Mouse (Mus musculus) T-helper 2 cell (primary cell): Measurements from ENCODE around the gene Slc17a4.

Experiments
- in situ Hi-C: fragments of 300-600 bp; cut with MboI, MseI; formaldehyde crosslinking; loops from one replicate; pipeline ENCODE4 v1.15.1; 2025; ENCODE audit warnings: high pct_unique_total_duplicates

Gene Slc17a4

GRCm38 (mm10) chr13:23892592-23893268, 22.1 kb downstream of the Slc17a4 start:
- in situ Hi-C loops = no loop called here

GRCm38 (mm10) chr13:23889011-23889605, 25.7 kb downstream of the Slc17a4 start:
- in situ Hi-C loops = loop anchor here (5.0 kb wide), 1 partner anchor 83 kb away; no protein-coding TSS in a partner anchor

GRCm38 (mm10) chr13:23887026-23887725, 27.6 kb downstream of the Slc17a4 start:
- in situ Hi-C loops = loop anchor here (5.0 kb wide), 1 partner anchor 85 kb away; no protein-coding TSS in a partner anchor

- in situ Hi-C loops = loop anchor here (5.0 kb wide), 1 partner anchor 87 kb away; no protein-coding TSS in a partner anchor
Measured at GRCm38 (mm10) chr13:23885540-23885939, 29.3 kb downstream of the Slc17a4 start.

- in situ Hi-C loops = no loop called here
Measured at GRCm38 (mm10) chr13:23879636-23880035, 35.2 kb downstream of the Slc17a4 start.

- in situ Hi-C loops = no loop called here
Measured at GRCm38 (mm10) chr13:23879106-23879505, 35.7 kb downstream of the Slc17a4 start.

GRCm38 (mm10) chr13:23873141-23873540, 41.7 kb downstream of the Slc17a4 start:
- in situ Hi-C loops = no loop called here

GRCm38 (mm10) chr13:23869996-23870395, 44.8 kb downstream of the Slc17a4 start:
- in situ Hi-C loops = no loop called here

- in situ Hi-C loops = no loop called here
Measured at GRCm38 (mm10) chr13:23868790-23869533, 45.8 kb downstream of the Slc17a4 start.

- in situ Hi-C loops = no loop called here
Measured at GRCm38 (mm10) chr13:23867405-23867804, 47.4 kb downstream of the Slc17a4 start, which contains the start of gene Slc17a1. Slc17a1 (plus strand) TSS chr13:23867750.

- in situ Hi-C loops = no loop called here
Measured at GRCm38 (mm10) chr13:23867000-23867399, 47.8 kb downstream of the Slc17a4 start.

- in situ Hi-C loops = no loop called here
Measured at GRCm38 (mm10) chr13:23866086-23866710, 48.6 kb downstream of the Slc17a4 start.

GRCm38 (mm10) chr13:23864711-23865110, 50.1 kb downstream of the Slc17a4 start:
- in situ Hi-C loops = no loop called here

- in situ Hi-C loops = no loop called here
Measured at GRCm38 (mm10) chr13:23861815-23862214, 53.0 kb downstream of the Slc17a4 start.

- in situ Hi-C loops = no loop called here
Measured at GRCm38 (mm10) chr13:23856401-23856800, 58.4 kb downstream of the Slc17a4 start.

GRCm38 (mm10) chr13:23849299-23849698, 65.5 kb downstream of the Slc17a4 start:
- in situ Hi-C loops = no loop called here
